Mouse (Mus musculus) embryonic fibroblast, embryonic 13.5 days (primary cell): ENCODE results near the gene Uba3.

Experiments
- CTCF ChIP-seq: IDR thresholded peaks from 2 replicates; pipeline ENCODE4 v1.5.1; 2011; ENCODE audit warnings: mild to moderate bottlenecking, control low read depth, low read length, moderate library complexity, borderline replicate concordance; ENCODE audit not compliant: insufficient read depth
- POLR2A ChIP-seq: IDR thresholded peaks from 2 replicates; pipeline ENCODE4 v1.6.1; 2011; ENCODE audit warnings: low read depth, mild to moderate bottlenecking, control low read depth, low read length, moderate library complexity

GRCm38 (mm10) chr6:97224505-97224904 lies 19.1 kb upstream of the Uba3 start:
- TF ChIP-seq POLR2A (no peak), CTCF (no peak)
